Mouse (Mus musculus) kidney, embryonic 16.5 days (tissue): ENCODE data around the gene Emx1. TPM values are rescaled to one million over a fixed set of nuclear protein-coding genes. Genes with fewer than 3 reads are reported as not detected.

Experiments used
- ATAC-seq: fragments of 200-750 bp; cut with Nextera tagmentation; 2 replicates; pipeline ENCODE4 v1.8.0; 2017; ENCODE audit warnings: moderate TSS enrichment; ENCODE audit not compliant: low FRiP score, low TSS enrichment
- H3K27ac ChIP-seq: fragments of 300-500 bp; sonication (generic); 2 replicates; pipeline ENCODE4 v1.5.1; 2014; ENCODE audit warnings: low read length
- H3K27me3 ChIP-seq: fragments of 300-500 bp; sonication (generic); 2 replicates; pipeline ENCODE4 v1.6.1; 2014; ENCODE audit warnings: low read length, control low read depth, mixed read lengths; ENCODE audit not compliant: insufficient read depth
- H3K36me3 ChIP-seq: fragments of 300-500 bp; sonication (generic); 2 replicates; pipeline ENCODE4 v1.6.1; 2014; ENCODE audit warnings: low read length, control low read depth, mixed read lengths; ENCODE audit not compliant: insufficient read depth
- H3K4me1 ChIP-seq: fragments of 300-500 bp; sonication (generic); 2 replicates; pipeline ENCODE4 v1.6.1; 2014; ENCODE audit warnings: low read length, control low read depth, mixed read lengths; ENCODE audit not compliant: insufficient read depth
- H3K4me2 ChIP-seq: fragments of 300-500 bp; sonication (generic); replicated peaks from 2 replicates; pipeline ENCODE4 v1.6.1; 2014; ENCODE audit warnings: low read depth, low read length
- H3K4me3 ChIP-seq: fragments of 300-500 bp; sonication (generic); 2 replicates; pipeline ENCODE4 v1.5.1; 2014; ENCODE audit warnings: mild to moderate bottlenecking, low read length
- H3K9ac ChIP-seq: fragments of 300-500 bp; sonication (generic); replicated peaks from 2 replicates; pipeline ENCODE4 v1.6.1; 2014; ENCODE audit warnings: low read length
- H3K9me3 ChIP-seq: fragments of 300-500 bp; sonication (generic); 2 replicates; pipeline ENCODE4 v1.6.1; 2016; ENCODE audit warnings: low read length, control low read depth
- WGBS: fragments of 180-500 bp; shearing (Covaris S2); extraction: QIAGEN DNeasy Blood & Tissue Kit; methylation state at CpG from one replicate; pipeline ENCODE4 v1.1.7; 2014; 5-methylcytosine and 5-hydroxymethylcytosine counted together
- polyA plus RNA-seq: library from polyadenylated mRNA; unstranded; fragments of >200 nt; fragmentation: Nextera tagmentation; extraction: Ambion mirVana; gene quantifications from 2 replicates; pipeline ENCODE4 v1.2.1, GENCODE M21; 2015

Emx1 gene
- polyA plus RNA-seq, 1 experiment from 2014 or later: 19.7 TPM

GRCm38 (mm10) chr6:85237595-85238337 is 50.5 kb downstream of the Emx1 start:
- H3K4me2 ChIP-seq: no peak overlapping the region
- ATAC-seq: no peak

GRCm38 (mm10) chr6:85239044-85239489 is 51.8 kb downstream of the Emx1 start:
- H3K9me3 ChIP-seq: no peaks in the 10 kb centered on the region
- H3K4me1 ChIP-seq: no peaks in the 10 kb centered on the region
- no peak overlapping the region for H3K4me3 ChIP-seq
- no peaks in the 10 kb centered on the region for H3K36me3 ChIP-seq
- WGBS: 14% methylated on average over 4 of the region's 4 CpGs
- peak; percentile 68; the same call in 1 of the 2 replicates for ATAC-seq
- H3K9ac ChIP-seq: no peak overlapping the region
- H3K27me3 ChIP-seq: no peaks in the 10 kb centered on the region
- peak overlapping the region; percentile 44 for H3K4me2 ChIP-seq
- H3K27ac ChIP-seq: no peak overlapping the region

More at GRCm38 (mm10) chr6:85237595-85238337, 50.5 kb downstream of the Emx1 start:
- Histone ChIP-seq H3K4me3 (no peak overlapping the region), H3K27ac (no peak overlapping the region), H3K36me3 (no peaks in the 10 kb centered on the region), H3K9me3 (no peaks in the 10 kb centered on the region), H3K4me1 (peaks cover 4% of the 10 kb centered on the region), H3K9ac (no peak overlapping the region), H3K27me3 (no peaks in the 10 kb centered on the region)
- WGBS: 67% methylated on average over 10 of the region's 10 CpGs

GRCm38 (mm10) chr6:85249821-85250220 is 62.6 kb downstream of the Emx1 start:
- no peak overlapping the region for H3K4me2 ChIP-seq
- no peaks in the 10 kb centered on the region for H3K27me3 ChIP-seq
- no peak overlapping the region for H3K9ac ChIP-seq
- H3K36me3 ChIP-seq: peaks cover 4% of the 10 kb centered on the region
- no peak overlapping the region for H3K4me3 ChIP-seq
- WGBS: 72% methylated on average over 9 of the region's 9 CpGs
- H3K4me1 ChIP-seq: 0 out of 2 replicates have a peak, but pooled peaks cover 10% of the 10 kb centered on the region
- no peak overlapping the region for H3K27ac ChIP-seq
- no peak for ATAC-seq
- H3K9me3 ChIP-seq: no peaks in the 10 kb centered on the region

GRCm38 (mm10) chr6:85250811-85251241 is 63.6 kb downstream of the Emx1 start:
- H3K4me2 ChIP-seq: no peak overlapping the region
- H3K4me3 ChIP-seq: no peak overlapping the region
- ATAC-seq: no peak
- no peak overlapping the region for H3K9ac ChIP-seq
- WGBS: 50% methylated on average over 6 of the region's 6 CpGs
- peak overlapping the region; percentile 11; the same call in 1 of the 2 replicates for H3K27ac ChIP-seq
- no peaks in the 10 kb centered on the region for H3K36me3 ChIP-seq
- no peaks in the 10 kb centered on the region for H3K9me3 ChIP-seq
- H3K4me1 ChIP-seq: 0 out of 2 replicates have a peak, but pooled peaks cover 10% of the 10 kb centered on the region
- H3K27me3 ChIP-seq: no peaks in the 10 kb centered on the region

- no peaks in the 10 kb centered on the region for H3K27me3 ChIP-seq
- no peaks in the 10 kb centered on the region for H3K9me3 ChIP-seq
- no peak overlapping the region for H3K9ac ChIP-seq
- H3K27ac ChIP-seq: peak overlapping the region; percentile 87
- no peak overlapping the region for H3K4me3 ChIP-seq
- H3K36me3 ChIP-seq: no peaks in the 10 kb centered on the region
- ATAC-seq: peak; percentile 29
- no peak overlapping the region for H3K4me2 ChIP-seq
- H3K4me1 ChIP-seq: 0 out of 2 replicates have a peak, but pooled peaks cover 10% of the 10 kb centered on the region
- 50% methylated on average over 17 of the region's 17 CpGs for WGBS
These were observed 65.2 kb downstream of the Emx1 start for GRCm38 (mm10) chr6:85252251-85253058.

- 66% methylated on average over 3 of the region's 3 CpGs for WGBS
- Histone ChIP-seq H3K27ac (peak overlapping the region; percentile 87), H3K4me2 (no peak overlapping the region)
These were observed 66.0 kb downstream of the Emx1 start for GRCm38 (mm10) chr6:85253275-85253674.

More at GRCm38 (mm10) chr6:85253275-85253674, 66.0 kb downstream of the Emx1 start:
- H3K27me3 ChIP-seq: no peaks in the 10 kb centered on the region
- H3K36me3 ChIP-seq: no peaks in the 10 kb centered on the region
- no peak overlapping the region for H3K4me3 ChIP-seq
- H3K9ac ChIP-seq: peak overlapping the region; percentile 22; the same call in 1 of the 2 replicates
- no peaks in the 10 kb centered on the region for H3K9me3 ChIP-seq
- ATAC-seq: peak; percentile 5; the same call in 1 of the 2 replicates
- H3K4me1 ChIP-seq: 0 out of 2 replicates have a peak, but pooled peaks cover 10% of the 10 kb centered on the region

Other genes starting within 250 kb of the Emx1 start
- 27.6 and 31.8 TPM in 2 replicates for gene Exoc6b, start 117.9 kb upstream of the Emx1 start, polyA plus RNA-seq
- gene Spr, start 49.7 kb upstream of the Emx1 start, polyA plus RNA-seq: 75.8 and 81.1 TPM in 2 replicates
- 9.2 and 13.8 TPM in 2 replicates for gene Sfxn5, start 146.0 kb downstream of the Emx1 start, polyA plus RNA-seq
- 16.5 and 18.9 TPM in 2 replicates for gene Rab11fip5, start 187.2 kb downstream of the Emx1 start, polyA plus RNA-seq
- not detected in 2 replicates for gene Noto, start 236.4 kb downstream of the Emx1 start, polyA plus RNA-seq
- gene Smyd5, start 244.6 kb downstream of the Emx1 start, polyA plus RNA-seq: 74.4 and 77.0 TPM in 2 replicates